Mouse (Mus musculus): ENCODE results near the gene Rap1gds1.

Rap1gds1 gene

GRCm38 (mm10) chr3:139075333-139076058, 495 bp upstream of the Rap1gds1 start:
- Histone ChIP-seq H3K4me3 (replicated peaks; ENCODE audit: low read length) (peak overlapping the region; percentile 88), H3K27me3 (ENCODE audit: insufficient read depth, low read length) (peaks cover 17% of the 10 kb centered on the region), H3K9me3 (ENCODE audit: low read length) (no peaks in the 10 kb centered on the region), H3K36me3 (ENCODE audit: insufficient read depth, low read length) (no peaks in the 10 kb centered on the region), H3K4me1 (replicated peaks; ENCODE audit: low read depth, low read length) (peaks cover 13% of the 10 kb centered on the region; the same call in 1 of the 2 replicates)
- TF ChIP-seq NANOG (IDR thresholded peaks at IDR 0.05; ENCODE audit: borderline replicate concordance, low read length) (no peak), CTCF (conservative IDR thresholded peaks at IDR 0.05; ENCODE audit: low read length) (no peak), POU5F1 (IDR thresholded peaks at IDR 0.05; ENCODE audit: borderline replicate concordance, low read length) (no peak)

GRCm38 (mm10) chr3:139073801-139074483, 1.1 kb downstream of the Rap1gds1 start:
- Histone ChIP-seq H3K27me3 (ENCODE audit: insufficient read depth, low read length) (peaks cover 17% of the 10 kb centered on the region), H3K36me3 (ENCODE audit: insufficient read depth, low read length) (no peaks in the 10 kb centered on the region), H3K4me1 (replicated peaks; ENCODE audit: low read depth, low read length) (peaks cover 13% of the 10 kb centered on the region; the same call in 1 of the 2 replicates), H3K4me3 (replicated peaks; ENCODE audit: low read length) (peak overlapping the region; percentile 91), H3K9me3 (ENCODE audit: low read length) (no peaks in the 10 kb centered on the region)
- TF ChIP-seq NANOG (IDR thresholded peaks at IDR 0.05; ENCODE audit: borderline replicate concordance, low read length): no peak
- TF ChIP-seq POU5F1 (IDR thresholded peaks at IDR 0.05; ENCODE audit: borderline replicate concordance, low read length): no peak
- TF ChIP-seq CTCF (conservative IDR thresholded peaks at IDR 0.05; ENCODE audit: low read length): no peak

- Histone ChIP-seq H3K4me3 (replicated peaks; ENCODE audit: low read length) (no peak overlapping the region), H3K36me3 (ENCODE audit: insufficient read depth, low read length) (no peaks in the 10 kb centered on the region), H3K9me3 (ENCODE audit: low read length) (no peaks in the 10 kb centered on the region), H3K27me3 (ENCODE audit: insufficient read depth, low read length) (peaks cover 3% of the 10 kb centered on the region), H3K4me1 (replicated peaks; ENCODE audit: low read depth, low read length) (peaks cover 5% of the 10 kb centered on the region; the same call in 1 of the 2 replicates)
- TF ChIP-seq CTCF (conservative IDR thresholded peaks at IDR 0.05; ENCODE audit: low read length): no peak
- no peak for TF ChIP-seq POU5F1 (IDR thresholded peaks at IDR 0.05; ENCODE audit: borderline replicate concordance, low read length)
- TF ChIP-seq NANOG (IDR thresholded peaks at IDR 0.05; ENCODE audit: borderline replicate concordance, low read length): no peak
Observed at GRCm38 (mm10) chr3:139069539-139069938, 5.5 kb downstream of the Rap1gds1 start.

DNA sequence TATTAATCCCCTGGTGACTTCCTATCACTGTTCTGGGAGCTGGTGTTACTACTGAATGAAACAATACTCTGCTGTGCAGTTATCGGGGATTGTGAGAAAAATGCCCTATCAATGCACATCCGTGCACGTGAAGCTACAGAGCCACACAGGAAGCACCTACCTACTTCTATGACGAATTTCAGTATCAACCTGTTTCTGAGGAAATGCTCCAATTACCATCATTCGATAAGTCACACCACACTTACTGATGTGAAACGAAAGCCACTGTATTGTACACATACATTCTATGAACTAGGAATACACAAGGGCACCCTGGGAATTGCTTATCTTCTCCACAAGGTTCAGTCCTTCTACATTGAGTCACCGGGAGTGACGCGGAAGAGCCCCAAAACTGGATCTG, 10.9 kb downstream of the Rap1gds1 start:
- no peaks in the 10 kb centered on the region for H3K27me3 ChIP-seq (ENCODE audit: insufficient read depth, low read length)
- H3K36me3 ChIP-seq (ENCODE audit: insufficient read depth, low read length): peaks cover 4% of the 10 kb centered on the region; the same call in 1 of the 2 replicates
- 0 out of 2 replicates have a peak, but pooled peaks cover 5% of the 10 kb centered on the region for H3K4me1 ChIP-seq (replicated peaks; ENCODE audit: low read depth, low read length)
- TF ChIP-seq POU5F1 (IDR thresholded peaks at IDR 0.05; ENCODE audit: borderline replicate concordance, low read length): no peak
- no peak for TF ChIP-seq NANOG (IDR thresholded peaks at IDR 0.05; ENCODE audit: borderline replicate concordance, low read length)
- TF ChIP-seq CTCF (conservative IDR thresholded peaks at IDR 0.05; ENCODE audit: low read length): no peak
- no peak overlapping the region for H3K4me3 ChIP-seq (replicated peaks; ENCODE audit: low read length)
- H3K9me3 ChIP-seq (ENCODE audit: low read length): no peaks in the 10 kb centered on the region

GRCm38 (mm10) chr3:139062088-139062487, 12.9 kb downstream of the Rap1gds1 start:
- H3K9me3 ChIP-seq (ENCODE audit: low read length): no peaks in the 10 kb centered on the region
- TF ChIP-seq CTCF (conservative IDR thresholded peaks at IDR 0.05; ENCODE audit: low read length) (no peak), POU5F1 (IDR thresholded peaks at IDR 0.05; ENCODE audit: borderline replicate concordance, low read length) (no peak), NANOG (IDR thresholded peaks at IDR 0.05; ENCODE audit: borderline replicate concordance, low read length) (no peak)
- H3K4me3 ChIP-seq (replicated peaks; ENCODE audit: low read length): no peak overlapping the region
- no peaks in the 10 kb centered on the region for H3K27me3 ChIP-seq (ENCODE audit: insufficient read depth, low read length)
- peaks cover 4% of the 10 kb centered on the region; the same call in 1 of the 2 replicates for H3K36me3 ChIP-seq (ENCODE audit: insufficient read depth, low read length)
- 0 out of 2 replicates have a peak, but pooled peaks cover 5% of the 10 kb centered on the region for H3K4me1 ChIP-seq (replicated peaks; ENCODE audit: low read depth, low read length)

GRCm38 (mm10) chr3:139048701-139049622, 26.0 kb downstream of the Rap1gds1 start:
- TF ChIP-seq POU5F1 (IDR thresholded peaks at IDR 0.05; ENCODE audit: borderline replicate concordance, low read length) (no peak), NANOG (IDR thresholded peaks at IDR 0.05; ENCODE audit: borderline replicate concordance, low read length) (no peak), CTCF (conservative IDR thresholded peaks at IDR 0.05; ENCODE audit: low read length) (no peak)
- H3K4me1 ChIP-seq (replicated peaks; ENCODE audit: low read depth, low read length): no peaks in the 10 kb centered on the region
- no peak overlapping the region for H3K4me3 ChIP-seq (replicated peaks; ENCODE audit: low read length)
- peaks cover 5% of the 10 kb centered on the region for H3K36me3 ChIP-seq (ENCODE audit: insufficient read depth, low read length)
- no peaks in the 10 kb centered on the region for H3K27me3 ChIP-seq (ENCODE audit: insufficient read depth, low read length)
- H3K9me3 ChIP-seq (ENCODE audit: low read length): no peaks in the 10 kb centered on the region

GRCm38 (mm10) chr3:139042433-139042854, 32.6 kb downstream of the Rap1gds1 start:
- no peaks in the 10 kb centered on the region for H3K9me3 ChIP-seq (ENCODE audit: low read length)
- peaks cover 12% of the 10 kb centered on the region for H3K4me1 ChIP-seq (replicated peaks; ENCODE audit: low read depth, low read length)
- H3K27me3 ChIP-seq (ENCODE audit: insufficient read depth, low read length): no peaks in the 10 kb centered on the region
- H3K36me3 ChIP-seq (ENCODE audit: insufficient read depth, low read length): no peaks in the 10 kb centered on the region; the same call in 1 of the 2 replicates
- no peak for TF ChIP-seq NANOG (IDR thresholded peaks at IDR 0.05; ENCODE audit: borderline replicate concordance, low read length)
- no peak for TF ChIP-seq CTCF (conservative IDR thresholded peaks at IDR 0.05; ENCODE audit: low read length)
- TF ChIP-seq POU5F1 (IDR thresholded peaks at IDR 0.05; ENCODE audit: borderline replicate concordance, low read length): no peak
- H3K4me3 ChIP-seq (replicated peaks; ENCODE audit: low read length): no peak overlapping the region

Data from E14TG2a.4 (cell line).